Mouse (Mus musculus): ENCODE results near the gene Rufy1. TPM values are rescaled to one million over a fixed set of nuclear protein-coding genes. Genes with fewer than 3 reads are reported as not detected.

The Rufy1 gene
- polyA plus RNA-seq, 1 experiment, result 2.3 TPM

DNA sequence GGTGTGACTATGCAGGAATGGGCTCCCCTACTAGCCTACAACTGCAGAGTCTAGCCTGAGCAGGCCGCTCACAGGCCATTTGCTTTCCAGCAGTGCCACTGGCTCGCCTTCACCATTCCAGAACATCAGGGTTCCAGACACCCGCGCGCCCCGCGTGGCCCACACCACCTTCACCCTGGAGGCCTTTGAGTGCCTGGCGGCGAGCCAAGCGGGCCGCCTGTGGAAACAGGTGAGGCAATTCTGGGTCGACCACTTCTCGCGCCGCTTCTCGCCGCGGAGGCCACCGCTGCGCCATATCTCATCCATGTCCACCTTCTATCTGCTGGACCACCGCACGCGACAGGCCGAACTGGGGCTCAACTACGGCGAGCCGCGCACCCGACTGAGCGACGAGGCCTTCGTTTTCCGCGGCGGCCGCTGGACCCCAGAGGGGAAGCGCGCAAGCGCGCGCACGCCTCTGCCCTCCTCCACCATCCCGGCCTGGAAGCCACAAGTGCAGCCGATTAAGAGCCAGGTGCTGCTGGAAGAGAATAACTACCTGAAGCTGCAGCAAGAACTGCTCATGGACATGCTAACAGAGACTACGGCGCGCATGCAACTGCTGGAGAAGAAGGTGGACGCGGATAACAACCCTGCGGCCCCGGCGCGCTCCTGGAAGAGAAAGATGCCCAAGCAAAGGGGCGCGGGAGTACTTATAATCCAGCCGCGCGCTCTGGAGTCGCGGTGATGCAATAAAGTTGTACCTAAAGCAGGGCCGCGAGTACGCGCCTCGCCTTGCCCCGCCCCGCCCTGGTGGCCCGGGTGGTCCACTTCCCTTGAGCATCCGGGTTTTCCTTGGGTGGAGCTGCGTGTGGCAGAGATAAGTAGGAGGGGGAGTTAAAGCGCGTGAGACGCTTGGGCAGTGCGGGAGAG is 71.7 kb downstream of the Rufy1 start:
- peaks cover 34% of the 10 kb centered on the region for H3K27me3 ChIP-seq (replicated peaks)
- TF ChIP-seq GATA1 (IDR thresholded peaks at IDR 0.05; ENCODE audit: borderline replicate concordance, low read length) (no peak), FLI1 (IDR thresholded peaks at IDR 0.05; ENCODE audit: low read length) (no peak)
- peaks cover 13% of the 10 kb centered on the region for H3K9me3 ChIP-seq
- no peaks in the 10 kb centered on the region for H3K36me3 ChIP-seq (replicated peaks; ENCODE audit: low read length)
- peak overlapping the region; percentile 91 for H3K4me3 ChIP-seq (replicated peaks)
- H3K4me1 ChIP-seq, result peaks cover 32% of the 10 kb centered on the region

DNA sequence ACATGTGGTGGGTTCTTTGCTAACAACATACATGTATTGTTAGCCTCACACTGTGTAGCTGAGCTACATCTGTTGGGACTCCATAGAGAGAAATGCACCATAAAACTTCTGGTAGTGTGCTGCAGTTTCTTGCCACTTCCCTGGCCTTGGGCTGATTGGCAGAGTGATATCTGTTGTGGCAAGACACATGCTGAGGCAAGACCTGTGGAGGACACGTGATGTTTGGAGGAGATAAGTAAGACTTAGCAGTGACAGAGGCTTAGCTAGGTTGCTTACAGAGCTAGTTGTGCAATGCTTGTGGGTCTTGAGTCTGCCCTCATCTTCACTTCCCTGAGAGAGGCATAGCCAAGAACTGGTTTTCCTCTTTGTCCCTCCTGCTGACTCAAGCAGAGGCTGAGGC is 75.5 kb downstream of the Rufy1 start:
- peaks cover 11% of the 10 kb centered on the region for H3K9me3 ChIP-seq
- H3K4me3 ChIP-seq (replicated peaks), result no peak overlapping the region
- TF ChIP-seq GATA1 (IDR thresholded peaks at IDR 0.05; ENCODE audit: borderline replicate concordance, low read length) (no peak), FLI1 (IDR thresholded peaks at IDR 0.05; ENCODE audit: low read length) (no peak)
- peaks cover 19% of the 10 kb centered on the region for H3K27me3 ChIP-seq (replicated peaks)
- peaks cover 34% of the 10 kb centered on the region for H3K4me1 ChIP-seq
- no peaks in the 10 kb centered on the region for H3K36me3 ChIP-seq (replicated peaks; ENCODE audit: low read length)

DNA sequence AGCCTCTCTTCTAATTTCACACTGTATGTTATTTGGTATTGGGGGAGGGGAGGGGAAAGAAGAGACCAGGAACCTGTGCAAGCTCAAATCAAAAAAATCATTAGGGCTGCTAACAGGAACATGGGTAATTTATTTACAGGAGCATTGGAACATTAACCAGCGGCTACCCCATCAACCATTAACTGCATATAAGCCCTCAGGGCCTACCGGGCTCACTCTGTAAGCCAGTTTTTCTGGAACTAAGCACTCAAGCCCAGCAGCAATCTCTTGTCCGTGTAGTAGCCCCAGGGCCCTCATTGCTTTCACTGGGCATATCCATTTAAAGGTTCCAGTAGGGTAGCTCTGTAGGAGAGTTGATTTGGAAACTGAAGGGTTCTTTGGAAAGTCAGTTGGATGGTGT is 76.1 kb downstream of the Rufy1 start:
- peaks cover 33% of the 10 kb centered on the region for H3K4me1 ChIP-seq
- no peak overlapping the region for H3K4me3 ChIP-seq (replicated peaks)
- no peak for TF ChIP-seq FLI1 (IDR thresholded peaks at IDR 0.05; ENCODE audit: low read length)
- TF ChIP-seq GATA1 (IDR thresholded peaks at IDR 0.05; ENCODE audit: borderline replicate concordance, low read length), result no peak
- no peaks in the 10 kb centered on the region for H3K36me3 ChIP-seq (replicated peaks; ENCODE audit: low read length)
- peaks cover 11% of the 10 kb centered on the region for H3K9me3 ChIP-seq
- peaks cover 17% of the 10 kb centered on the region for H3K27me3 ChIP-seq (replicated peaks)

DNA sequence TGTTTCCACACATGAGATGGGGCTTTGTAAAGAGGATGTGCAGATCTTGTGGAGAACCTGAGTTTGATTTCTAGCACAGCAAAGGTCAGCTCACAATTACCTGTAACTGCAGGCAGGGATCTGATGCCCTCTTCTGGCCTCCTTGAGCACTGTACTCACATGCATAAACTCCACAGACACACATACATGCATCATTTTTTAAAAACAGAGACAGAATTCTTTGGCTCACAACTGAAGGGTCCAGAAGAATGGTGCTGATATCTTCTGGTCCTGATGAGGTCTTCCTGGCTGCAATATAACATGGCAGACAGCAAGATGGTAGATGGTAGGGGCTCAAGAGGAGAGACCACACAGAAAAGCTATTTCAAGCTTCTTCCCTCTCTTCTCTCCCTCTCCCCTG is 76.8 kb downstream of the Rufy1 start, which contains the start of gene Cby3:
TSS of gene Cby3 (plus strand) at position 301 of the 400 bp plus-strand sequence.
- Histone ChIP-seq H3K27me3 (replicated peaks) (peaks cover 12% of the 10 kb centered on the region), H3K36me3 (replicated peaks; ENCODE audit: low read length) (no peaks in the 10 kb centered on the region), H3K4me3 (replicated peaks) (no peak within 1 kb of the TSS), H3K4me1 (peaks cover 26% of the 10 kb centered on the region), H3K9me3 (peaks cover 11% of the 10 kb centered on the region)
- TF ChIP-seq FLI1 (IDR thresholded peaks at IDR 0.05; ENCODE audit: low read length) (no peak), GATA1 (IDR thresholded peaks at IDR 0.05; ENCODE audit: borderline replicate concordance, low read length) (no peak)

DNA sequence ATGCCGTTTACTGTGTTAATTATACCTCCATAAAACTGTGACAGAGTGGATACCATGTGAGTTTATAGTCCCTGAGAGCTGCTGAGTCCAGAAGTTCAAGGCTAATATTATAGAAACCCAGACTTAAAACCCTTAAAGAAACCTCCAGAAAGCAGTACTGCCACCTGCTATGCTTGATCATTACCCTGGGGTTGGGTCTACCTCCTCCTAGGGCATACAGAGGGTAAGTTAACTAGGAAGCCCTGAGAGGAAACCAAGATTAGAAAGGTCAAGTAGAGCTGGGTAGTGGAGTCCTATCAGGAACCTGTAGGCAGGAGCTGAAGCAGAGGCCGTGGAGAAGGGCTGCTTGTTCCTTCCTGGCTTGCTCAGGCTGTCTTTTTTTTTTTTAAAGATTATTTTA is 78.7 kb downstream of the Rufy1 start:
- H3K9me3 ChIP-seq, result peaks cover 11% of the 10 kb centered on the region
- no peak for TF ChIP-seq GATA1 (IDR thresholded peaks at IDR 0.05; ENCODE audit: borderline replicate concordance, low read length)
- TF ChIP-seq FLI1 (IDR thresholded peaks at IDR 0.05; ENCODE audit: low read length), result no peak
- H3K4me3 ChIP-seq (replicated peaks), result no peak overlapping the region
- H3K36me3 ChIP-seq (replicated peaks; ENCODE audit: low read length), result no peaks in the 10 kb centered on the region
- H3K4me1 ChIP-seq, result peaks cover 21% of the 10 kb centered on the region
- no peaks in the 10 kb centered on the region for H3K27me3 ChIP-seq (replicated peaks)

DNA sequence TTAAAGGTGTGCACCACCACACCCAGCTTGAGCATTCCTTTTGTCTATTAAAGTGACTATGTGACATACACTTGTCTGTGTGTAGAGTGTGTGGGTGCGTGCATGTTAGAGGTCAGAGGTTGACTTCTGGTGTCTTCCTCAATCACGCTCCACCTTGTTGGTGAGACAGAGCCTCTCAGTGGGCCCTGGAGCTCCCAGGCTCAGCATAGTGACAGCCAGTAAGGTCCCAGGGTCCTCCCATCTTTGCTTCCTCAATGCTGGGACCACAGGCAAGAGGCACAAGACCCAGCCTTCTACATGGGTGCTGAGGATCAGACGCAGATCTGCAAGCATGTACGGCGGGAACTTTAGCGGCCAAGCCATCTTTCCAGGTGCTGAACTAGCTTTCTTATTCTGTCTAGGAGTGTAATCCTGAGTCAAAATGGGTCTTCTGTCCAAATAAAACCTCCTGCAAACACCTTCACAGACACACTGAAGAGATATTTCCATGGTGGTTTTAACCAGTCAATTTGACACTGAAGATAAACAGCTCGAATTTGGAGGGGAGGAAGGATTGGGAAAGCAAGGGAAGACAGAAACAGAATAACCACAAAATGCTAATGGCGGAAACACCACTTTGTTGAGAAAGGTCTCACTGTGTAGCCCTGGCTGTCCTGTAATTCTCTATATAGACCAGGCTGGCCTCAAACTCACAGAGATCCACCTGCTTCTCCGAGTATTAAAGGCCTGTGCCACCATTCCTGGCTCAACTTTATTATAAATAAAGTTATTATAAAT is 84.5 kb downstream of the Rufy1 start:
- no peaks in the 10 kb centered on the region for H3K27me3 ChIP-seq (replicated peaks)
- no peak overlapping the region for H3K4me3 ChIP-seq (replicated peaks)
- no peak for TF ChIP-seq FLI1 (IDR thresholded peaks at IDR 0.05; ENCODE audit: low read length)
- no peak for TF ChIP-seq GATA1 (IDR thresholded peaks at IDR 0.05; ENCODE audit: borderline replicate concordance, low read length)
- H3K9me3 ChIP-seq, result no peaks in the 10 kb centered on the region
- H3K4me1 ChIP-seq, result peaks cover 10% of the 10 kb centered on the region
- no peaks in the 10 kb centered on the region for H3K36me3 ChIP-seq (replicated peaks; ENCODE audit: low read length)

DNA sequence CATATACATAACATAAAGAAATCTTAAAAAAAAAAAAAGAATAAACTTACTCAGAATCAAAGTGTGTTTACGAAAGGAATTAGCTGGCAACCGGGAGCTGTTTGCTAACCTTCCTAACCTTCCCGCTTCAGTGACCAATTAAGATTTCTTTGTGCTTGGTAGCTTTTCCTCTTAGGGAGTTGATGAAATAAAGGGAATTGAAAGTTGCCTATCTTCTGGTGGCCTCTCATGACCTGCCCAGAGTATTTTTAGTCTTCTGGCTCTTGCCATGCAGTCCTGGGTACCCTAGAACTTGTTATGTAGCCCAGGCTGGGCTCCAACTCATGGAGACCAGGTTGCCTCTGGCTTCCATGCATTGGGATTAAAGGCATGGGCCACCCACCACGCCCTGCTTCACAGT is 85.4 kb downstream of the Rufy1 start:
- Histone ChIP-seq H3K9me3 (no peaks in the 10 kb centered on the region), H3K36me3 (replicated peaks; ENCODE audit: low read length) (no peaks in the 10 kb centered on the region), H3K4me1 (peaks cover 10% of the 10 kb centered on the region), H3K4me3 (replicated peaks) (no peak overlapping the region), H3K27me3 (replicated peaks) (no peaks in the 10 kb centered on the region)
- TF ChIP-seq GATA1 (IDR thresholded peaks at IDR 0.05; ENCODE audit: borderline replicate concordance, low read length), result no peak
- no peak for TF ChIP-seq FLI1 (IDR thresholded peaks at IDR 0.05; ENCODE audit: low read length)

Other genes starting within 250 kb of the Rufy1 start
- gene Sqstm1, start 220.3 kb downstream of the Rufy1 start, polyA plus RNA-seq (2012; ENCODE audit: insufficient read depth, low replicate concordance), result 154 and 155 TPM in 2 replicates
- 119 and 130 TPM in 2 replicates for gene Mgat4b, start 220.2 kb downstream of the Rufy1 start, polyA plus RNA-seq (2012; ENCODE audit: insufficient read depth, low replicate concordance)
- gene Ltc4s, start 192.5 kb downstream of the Rufy1 start, polyA plus RNA-seq (2012; ENCODE audit: insufficient read depth, low replicate concordance), result 10.5 and 22.9 TPM in 2 replicates
- 4.5 and 8.3 TPM in 2 replicates for gene Maml1, start 138.8 kb downstream of the Rufy1 start, polyA plus RNA-seq (2012; ENCODE audit: insufficient read depth, low replicate concordance)
- gene Canx, start 105.5 kb downstream of the Rufy1 start, polyA plus RNA-seq (2012; ENCODE audit: insufficient read depth, low replicate concordance), result 4.5 and 79.1 TPM in 2 replicates
- gene Cby3, start 76.7 kb downstream of the Rufy1 start, polyA plus RNA-seq (2012; ENCODE audit: insufficient read depth, low replicate concordance), result not detected in 2 replicates
- gene Hnrnph1, start 54.1 kb downstream of the Rufy1 start, polyA plus RNA-seq (2012; ENCODE audit: insufficient read depth, low replicate concordance), result 12.9 and 121 TPM in 2 replicates
- not detected in 2 replicates for gene Adamts2, start 171.0 kb upstream of the Rufy1 start, polyA plus RNA-seq (2012; ENCODE audit: insufficient read depth, low replicate concordance)

Data from megakaryocyte, embryonic 14.5 days (primary cell).